Mouse (Mus musculus) heart, postnatal 0 days (tissue): Measurements from ENCODE around the gene Slc25a10. TPM values are rescaled to one million over a fixed set of nuclear protein-coding genes. Genes with fewer than 3 reads are reported as not detected.

Experiments used
- ATAC-seq: fragments of 200-750 bp; cut with Nextera tagmentation; 2 replicates; pipeline ENCODE4 v1.8.0; 2017; ENCODE audit warnings: low read depth, moderate number of reproducible peaks, moderate library complexity; ENCODE audit not compliant: insufficient read depth
- DNase-seq: peaks from one replicate; pipeline ENCODE4 v3.0.0-alpha.2; 2016; ENCODE audit warnings: low spot score
- H3K27ac ChIP-seq: fragments of 300-500 bp; sonication (generic); 2 replicates; pipeline ENCODE4 v1.5.1; 2014; ENCODE audit warnings: low read depth, mild to moderate bottlenecking
- H3K27me3 ChIP-seq: fragments of 300-500 bp; sonication (generic); 2 replicates; pipeline ENCODE4 v1.6.1; 2014; ENCODE audit warnings: low read length, mixed read lengths; ENCODE audit not compliant: control insufficient read depth, insufficient read depth
- H3K36me3 ChIP-seq: fragments of 300-500 bp; sonication (generic); replicated peaks from 2 replicates; pipeline ENCODE4 v1.6.1; 2014; ENCODE audit warnings: low read length, mixed read lengths; ENCODE audit not compliant: control insufficient read depth, insufficient read depth
- H3K4me1 ChIP-seq: fragments of 300-500 bp; sonication (generic); 2 replicates; pipeline ENCODE4 v1.6.1; 2014; ENCODE audit warnings: antibody characterized with exemption; ENCODE audit not compliant: control insufficient read depth, insufficient read depth
- H3K4me2 ChIP-seq: fragments of 300-500 bp; sonication (generic); 2 replicates; pipeline ENCODE4 v1.6.1; 2014; ENCODE audit warnings: low read depth, mild to moderate bottlenecking, low read length, moderate library complexity
- H3K4me3 ChIP-seq: fragments of 300-500 bp; sonication (generic); 2 replicates; pipeline ENCODE4 v1.5.1; 2014; ENCODE audit warnings: low read depth, low read length
- H3K9ac ChIP-seq: fragments of 300-500 bp; sonication (generic); replicated peaks from 2 replicates; pipeline ENCODE4 v1.6.1; 2014; ENCODE audit warnings: low read depth, low read length, mixed read lengths
- H3K9me3 ChIP-seq: fragments of 300-500 bp; sonication (generic); replicated peaks from 2 replicates; pipeline ENCODE4 v1.6.1; 2016; ENCODE audit warnings: low read length; ENCODE audit not compliant: control insufficient read depth
- CTCF ChIP-seq: IDR thresholded peaks from 2 replicates; pipeline ENCODE4 v1.5.1; 2016; ENCODE audit warnings: antibody characterized with exemption, control low read depth, low read depth
- EP300 ChIP-seq: IDR thresholded peaks from 2 replicates; pipeline ENCODE4 v1.6.1; 2016; ENCODE audit warnings: antibody characterized with exemption, low read depth
- WGBS: fragments of 180-500 bp; shearing (Covaris S2); extraction: QIAGEN DNeasy Blood & Tissue Kit; methylation state at CpG from one replicate; pipeline ENCODE4 v1.1.7; 2014; 5-methylcytosine and 5-hydroxymethylcytosine counted together
- polyA plus RNA-seq: library from polyadenylated mRNA; unstranded; fragments of >200 nt; fragmentation: Nextera tagmentation; extraction: Ambion mirVana; gene quantifications from 2 replicates; pipeline ENCODE4 v1.2.1, GENCODE M21; 2015
- total RNA-seq: library from RNA; depleted of rRNA; stranded (reverse); fragments of >200 nt; gene quantifications from 2 replicates; pipeline ENCODE4 v1.2.3, GENCODE M21; 2014; ENCODE audit warnings: low replicate concordance; rRNA removed

The Slc25a10 gene
- total and polyA plus RNA-seq, 2 experiments from 2014 or later, result 33.8 to 74.3 TPM

GRCm38 (mm10) chr11:120545964-120546363, 54.3 kb downstream of the Slc25a10 start:
- Histone ChIP-seq H3K9me3 (no peaks in the 10 kb centered on the region), H3K27me3 (no peaks in the 10 kb centered on the region), H3K4me3 (no peak overlapping the region), H3K9ac (no peak overlapping the region), H3K4me2 (no peak overlapping the region), H3K27ac (no peak overlapping the region), H3K36me3 (peaks cover 27% of the 10 kb centered on the region), H3K4me1 (peaks cover 27% of the 10 kb centered on the region)
- no peak for ATAC-seq
- no peak for TF ChIP-seq CTCF
- TF ChIP-seq EP300, result no peak
- WGBS, result 90% methylated on average over 3 of the region's 3 CpGs
- no peak for DNase-seq

DNA sequence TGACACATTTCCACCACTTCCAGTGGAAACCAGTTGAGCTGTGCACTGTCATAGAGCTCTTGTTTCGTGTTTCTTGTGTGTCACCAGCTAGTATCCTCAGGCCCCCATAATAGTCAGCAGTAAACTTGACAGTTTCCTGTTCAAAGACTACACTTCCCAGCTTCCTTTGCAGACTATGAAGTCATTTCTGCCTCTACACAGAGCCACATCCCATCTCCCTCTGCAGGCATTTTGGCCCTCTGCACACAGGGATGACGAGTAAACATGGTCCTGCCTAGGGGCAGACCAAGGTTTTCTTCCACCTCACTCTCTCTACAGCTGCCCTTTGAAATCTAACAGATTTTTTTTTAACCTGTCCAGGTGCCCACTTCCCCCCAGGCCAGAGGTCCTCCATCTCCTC, 55.8 kb downstream of the Slc25a10 start:
- DNase-seq, result peak; percentile 44
- no peak overlapping the region for H3K9ac ChIP-seq
- no peak overlapping the region for H3K27ac ChIP-seq
- no peaks in the 10 kb centered on the region for H3K27me3 ChIP-seq
- no peaks in the 10 kb centered on the region for H3K9me3 ChIP-seq
- TF ChIP-seq CTCF (peak; percentile 32), EP300 (no peak)
- H3K4me3 ChIP-seq, result no peak overlapping the region
- H3K36me3 ChIP-seq, result peaks cover 23% of the 10 kb centered on the region
- H3K4me1 ChIP-seq, result peaks cover 23% of the 10 kb centered on the region
- H3K4me2 ChIP-seq, result no peak overlapping the region
- ATAC-seq, result no peak
- 50% methylated on average over 2 of the region's 2 CpGs for WGBS

DNA sequence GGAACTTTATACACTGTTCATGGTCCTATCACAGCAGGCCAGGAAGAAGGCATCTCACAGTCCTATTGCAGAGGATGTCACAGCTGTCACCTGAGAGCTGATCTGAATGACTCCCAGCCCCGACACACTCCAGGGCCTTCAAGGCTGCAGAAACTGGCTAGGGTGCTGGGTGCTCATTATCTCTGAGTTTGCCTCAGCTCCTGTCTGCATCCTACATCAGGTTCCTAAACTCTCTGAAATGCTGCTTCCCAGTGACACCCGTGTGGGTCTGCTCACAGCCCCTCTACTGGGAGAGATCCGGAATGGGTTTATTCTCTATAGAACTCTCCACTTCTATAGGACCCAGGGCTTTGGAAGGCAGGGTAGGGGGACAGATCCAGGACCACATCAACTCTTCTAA, 56.6 kb downstream of the Slc25a10 start:
- 62% methylated on average over 3 of the region's 3 CpGs for WGBS
- H3K27me3 ChIP-seq, result no peaks in the 10 kb centered on the region
- H3K4me3 ChIP-seq, result peak overlapping the region; percentile 94
- peaks cover 22% of the 10 kb centered on the region for H3K4me1 ChIP-seq
- peaks cover 16% of the 10 kb centered on the region for H3K36me3 ChIP-seq
- ATAC-seq (no peak), DNase-seq (no peak)
- 0 out of 2 replicates have a peak overlapping the region, but pooled peaks have one; percentile 95 for H3K27ac ChIP-seq
- H3K9me3 ChIP-seq, result no peaks in the 10 kb centered on the region
- TF ChIP-seq EP300, result no peak
- no peak for TF ChIP-seq CTCF
- 0 out of 2 replicates have a peak overlapping the region, but pooled peaks have one; percentile 97 for H3K9ac ChIP-seq
- peak overlapping the region; percentile 92 for H3K4me2 ChIP-seq

GRCm38 (mm10) chr11:120548786-120549167, 57.1 kb downstream of the Slc25a10 start:
- Histone ChIP-seq H3K27me3 (no peaks in the 10 kb centered on the region), H3K4me3 (peak overlapping the region; percentile 94), H3K9ac (peak overlapping the region; percentile 97), H3K4me1 (peaks cover 22% of the 10 kb centered on the region), H3K36me3 (peaks cover 10% of the 10 kb centered on the region), H3K4me2 (peak overlapping the region; percentile 92), H3K27ac (peak overlapping the region; percentile 95), H3K9me3 (no peaks in the 10 kb centered on the region)
- 7% methylated on average over 7 of the region's 7 CpGs for WGBS
- no peak for DNase-seq
- TF ChIP-seq CTCF, result no peak
- TF ChIP-seq EP300, result no peak
- no peak for ATAC-seq

Other genes with a start within 250 kb of the Slc25a10 start
- gene Actg1, start 143.3 kb upstream of the Slc25a10 start, total RNA-seq, result 700 and 751 TPM in 2 replicates
- gene Actg1, start 143.3 kb upstream of the Slc25a10 start, polyA plus RNA-seq, result 639 and 714 TPM in 2 replicates
- gene Fscn2, start 130.3 kb upstream of the Slc25a10 start, total RNA-seq, result not detected in 2 replicates
- gene Fscn2, start 130.3 kb upstream of the Slc25a10 start, polyA plus RNA-seq, result 0.65 and 0.68 TPM in 2 replicates
- 46.7 and 70.5 TPM in 2 replicates for gene Faap100, start 113.1 kb upstream of the Slc25a10 start, total RNA-seq
- 22.3 and 28.6 TPM in 2 replicates for gene Faap100, start 113.1 kb upstream of the Slc25a10 start, polyA plus RNA-seq
- gene Nploc4, start 54.1 kb upstream of the Slc25a10 start, total RNA-seq, result 59.0 and 66.0 TPM in 2 replicates
- gene Nploc4, start 54.1 kb upstream of the Slc25a10 start, polyA plus RNA-seq, result 17.6 and 20.5 TPM in 2 replicates
- not detected in 2 replicates for gene Tspan10, start 49.2 kb upstream of the Slc25a10 start, total RNA-seq
- 0.08 TPM in 1 of 2 replicates, not detected in the other for gene Tspan10, start 49.2 kb upstream of the Slc25a10 start, polyA plus RNA-seq
- gene Pde6g, start 38.3 kb upstream of the Slc25a10 start, total RNA-seq, result not detected in 2 replicates
- gene Pde6g, start 38.3 kb upstream of the Slc25a10 start, polyA plus RNA-seq, result 0.29 and 0.33 TPM in 2 replicates
- 69.2 and 85.3 TPM in 2 replicates for gene Oxld1, start 33.8 kb upstream of the Slc25a10 start, total RNA-seq
- gene Oxld1, start 33.8 kb upstream of the Slc25a10 start, polyA plus RNA-seq, result 40.1 and 45.3 TPM in 2 replicates
- gene Ccdc137, start 33.7 kb upstream of the Slc25a10 start, total RNA-seq, result 4.7 and 5.7 TPM in 2 replicates
- gene Ccdc137, start 33.7 kb upstream of the Slc25a10 start, polyA plus RNA-seq, result 11.2 and 12.6 TPM in 2 replicates
- gene Arl16, start 24.2 kb upstream of the Slc25a10 start, total RNA-seq, result 35.4 and 48.3 TPM in 2 replicates
- 25.1 and 28.2 TPM in 2 replicates for gene Arl16, start 24.2 kb upstream of the Slc25a10 start, polyA plus RNA-seq
- 119 and 161 TPM in 2 replicates for gene Mrpl12, start 7.2 kb upstream of the Slc25a10 start, total RNA-seq
- 308 and 315 TPM in 2 replicates for gene Mrpl12, start 7.2 kb upstream of the Slc25a10 start, polyA plus RNA-seq
- gene Gcgr, start 38.9 kb downstream of the Slc25a10 start, total RNA-seq, result 0.23 and 1.9 TPM in 2 replicates
- 0.81 and 1.3 TPM in 2 replicates for gene Gcgr, start 38.9 kb downstream of the Slc25a10 start, polyA plus RNA-seq
- gene Mcrip1, start 57.9 kb downstream of the Slc25a10 start, total RNA-seq, result 66.9 and 93.5 TPM in 2 replicates
- gene Mcrip1, start 57.9 kb downstream of the Slc25a10 start, polyA plus RNA-seq, result 136 and 138 TPM in 2 replicates
- gene Ppp1r27, start 59.3 kb downstream of the Slc25a10 start, total RNA-seq, result not detected in 2 replicates
- 0.20 TPM in 1 of 2 replicates, not detected in the other for gene Ppp1r27, start 59.3 kb downstream of the Slc25a10 start, polyA plus RNA-seq
- gene P4hb, start 81.4 kb downstream of the Slc25a10 start, total RNA-seq, result 232 and 241 TPM in 2 replicates
- gene P4hb, start 81.4 kb downstream of the Slc25a10 start, polyA plus RNA-seq, result 261 and 268 TPM in 2 replicates
- gene Arhgdia, start 89.8 kb downstream of the Slc25a10 start, total RNA-seq, result 204 and 231 TPM in 2 replicates
- gene Arhgdia, start 89.8 kb downstream of the Slc25a10 start, polyA plus RNA-seq, result 239 and 245 TPM in 2 replicates
- 104 and 132 TPM in 2 replicates for gene Alyref, start 106.5 kb downstream of the Slc25a10 start, total RNA-seq
- gene Alyref, start 106.5 kb downstream of the Slc25a10 start, polyA plus RNA-seq, result 147 and 155 TPM in 2 replicates
- gene Anapc11, start 106.6 kb downstream of the Slc25a10 start, total RNA-seq, result 41.1 and 43.4 TPM in 2 replicates
- gene Anapc11, start 106.6 kb downstream of the Slc25a10 start, polyA plus RNA-seq, result 163 and 185 TPM in 2 replicates
- 25.1 TPM in 1 of 2 replicates, not detected in the other for gene Npb, start 116.6 kb downstream of the Slc25a10 start, total RNA-seq
- gene Npb, start 116.6 kb downstream of the Slc25a10 start, polyA plus RNA-seq, result 9.9 and 11.8 TPM in 2 replicates
- gene Pcyt2, start 126.1 kb downstream of the Slc25a10 start, total RNA-seq, result 57.5 and 76.7 TPM in 2 replicates
- gene Pcyt2, start 126.1 kb downstream of the Slc25a10 start, polyA plus RNA-seq, result 67.5 and 69.6 TPM in 2 replicates
- gene Sirt7, start 133.4 kb downstream of the Slc25a10 start, total RNA-seq, result 12.4 and 63.2 TPM in 2 replicates
- 14.1 and 15.2 TPM in 2 replicates for gene Sirt7, start 133.4 kb downstream of the Slc25a10 start, polyA plus RNA-seq
- 34.1 and 37.7 TPM in 2 replicates for gene Mafg, start 141.8 kb downstream of the Slc25a10 start, total RNA-seq
- 13.6 and 14.1 TPM in 2 replicates for gene Mafg, start 141.8 kb downstream of the Slc25a10 start, polyA plus RNA-seq
- gene Pycr1, start 151.9 kb downstream of the Slc25a10 start, total RNA-seq, result 2.1 and 5.8 TPM in 2 replicates
- gene Pycr1, start 151.9 kb downstream of the Slc25a10 start, polyA plus RNA-seq, result 6.3 and 6.5 TPM in 2 replicates
- 27.8 and 29.3 TPM in 2 replicates for gene Myadml2, start 156.3 kb downstream of the Slc25a10 start, total RNA-seq
- gene Myadml2, start 156.3 kb downstream of the Slc25a10 start, polyA plus RNA-seq, result 32.7 and 33.5 TPM in 2 replicates
- 0.27 TPM in 1 of 2 replicates, not detected in the other for gene Notum, start 169.3 kb downstream of the Slc25a10 start, total RNA-seq
- 0.08 and 0.16 TPM in 2 replicates for gene Notum, start 169.3 kb downstream of the Slc25a10 start, polyA plus RNA-seq
- 88.8 and 146 TPM in 2 replicates for gene Aspscr1, start 181.1 kb downstream of the Slc25a10 start, total RNA-seq
- 86.3 and 87.9 TPM in 2 replicates for gene Aspscr1, start 181.1 kb downstream of the Slc25a10 start, polyA plus RNA-seq
- 68.7 and 115 TPM in 2 replicates for gene Cenpx, start 221.9 kb downstream of the Slc25a10 start, total RNA-seq
- gene Cenpx, start 221.9 kb downstream of the Slc25a10 start, polyA plus RNA-seq, result 102 and 114 TPM in 2 replicates
- 11.9 and 28.3 TPM in 2 replicates for gene Lrrc45, start 222.1 kb downstream of the Slc25a10 start, total RNA-seq
- gene Lrrc45, start 222.1 kb downstream of the Slc25a10 start, polyA plus RNA-seq, result 12.4 and 14.2 TPM in 2 replicates
- gene Rac3, start 229.6 kb downstream of the Slc25a10 start, total RNA-seq, result 9.2 and 12.6 TPM in 2 replicates
- gene Rac3, start 229.6 kb downstream of the Slc25a10 start, polyA plus RNA-seq, result 1.4 and 1.8 TPM in 2 replicates
- 5.0 and 10.5 TPM in 2 replicates for gene Dcxr, start 235.4 kb downstream of the Slc25a10 start, total RNA-seq
- gene Dcxr, start 235.4 kb downstream of the Slc25a10 start, polyA plus RNA-seq, result 8.6 and 8.7 TPM in 2 replicates
- gene Cbr2, start 240.3 kb downstream of the Slc25a10 start, total RNA-seq, result 12.2 and 19.1 TPM in 2 replicates
- gene Cbr2, start 240.3 kb downstream of the Slc25a10 start, polyA plus RNA-seq, result 2.4 and 43.5 TPM in 2 replicates